Mouse (Mus musculus) forebrain, embryonic 10.5 days (tissue): ENCODE measurements around the gene Adh5. TPM values are rescaled to one million over a fixed set of nuclear protein-coding genes. Genes with fewer than 3 reads are reported as not detected.

Experiments used
- DNase-seq: peaks from one replicate; pipeline ENCODE4 v3.0.0-alpha.2; 2017; ENCODE audit warnings: low spot score; ENCODE audit errors: extremely low spot score
- H3K27ac ChIP-seq: fragments of 300-500 bp; sonication (generic); 2 replicates; pipeline ENCODE4 v1.5.1; 2016; ENCODE audit warnings: mild to moderate bottlenecking
- H3K27me3 ChIP-seq: fragments of 300-500 bp; sonication (generic); 2 replicates; pipeline ENCODE4 v1.6.1; 2016; ENCODE audit warnings: mild to moderate bottlenecking; ENCODE audit not compliant: poor library complexity, severe bottlenecking
- H3K36me3 ChIP-seq: fragments of 300-500 bp; sonication (generic); replicated peaks from 2 replicates; pipeline ENCODE4 v1.6.1; 2016; ENCODE audit warnings: mild to moderate bottlenecking, moderate library complexity
- H3K4me1 ChIP-seq: fragments of 300-500 bp; sonication (generic); 2 replicates; pipeline ENCODE4 v1.6.1; 2016
- H3K4me3 ChIP-seq: fragments of 300-500 bp; sonication (generic); 2 replicates; pipeline ENCODE4 v1.5.1; 2016; ENCODE audit warnings: mild to moderate bottlenecking, moderate library complexity
- H3K9me3 ChIP-seq: fragments of 300-500 bp; sonication (generic); 2 replicates; pipeline ENCODE4 v1.6.1; 2016; ENCODE audit warnings: mild to moderate bottlenecking, moderate library complexity
- WGBS: fragments of 180-500 bp; shearing (Covaris S2); methylation state at CpG from one replicate; pipeline ENCODE4 v1.1.7; 2016; 5-methylcytosine and 5-hydroxymethylcytosine counted together
- polyA plus RNA-seq: library from polyadenylated mRNA; unstranded; fragments of >200 nt; fragmentation: Nextera tagmentation; extraction: Ambion mirVana; gene quantifications from 2 replicates; pipeline ENCODE4 v1.2.1, GENCODE M21; 2016

Adh5 gene
- 276 and 281 TPM in 2 replicates for polyA plus RNA-seq

DNA sequence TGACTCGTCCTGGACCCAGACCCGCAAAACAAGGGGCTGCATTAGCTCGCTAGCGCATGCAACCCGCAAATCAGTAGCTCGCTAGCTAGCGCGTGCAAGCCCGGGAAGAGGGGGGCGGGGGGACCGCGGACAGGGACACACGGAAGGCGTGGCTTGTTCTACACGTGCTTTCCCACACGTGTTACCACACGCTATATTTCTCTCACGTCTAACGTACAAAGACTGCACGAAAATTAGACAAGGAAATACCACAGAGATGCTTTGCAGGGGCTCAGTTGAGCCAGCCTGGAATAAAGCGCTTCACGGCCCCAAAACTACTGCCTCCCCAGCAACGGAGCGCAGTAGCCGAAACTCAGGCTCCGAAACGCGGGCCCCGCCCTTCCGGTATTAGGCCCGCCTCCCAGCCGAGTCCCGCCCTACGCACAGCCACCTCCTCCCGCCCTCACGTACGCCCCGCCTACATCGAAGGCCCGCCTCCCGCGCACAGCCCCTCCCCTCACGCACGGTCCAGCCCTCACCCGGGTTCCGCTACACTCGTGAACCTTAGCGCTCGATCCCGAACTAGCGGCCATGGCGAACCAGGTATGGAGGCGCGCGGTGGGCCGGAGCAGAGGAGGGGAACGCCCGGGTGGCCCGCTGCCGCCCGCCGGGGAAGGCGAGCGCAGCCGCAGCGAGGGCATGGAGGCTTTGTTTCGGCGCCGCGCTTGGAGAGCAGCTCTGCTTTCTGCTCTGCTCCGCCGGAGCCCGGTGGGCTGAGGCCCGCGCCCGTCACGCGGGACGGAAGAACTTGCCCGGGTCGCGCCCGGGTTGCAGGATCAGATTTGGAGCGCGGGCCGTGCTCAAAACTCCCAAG is at the start of gene Adh5:
TSS of gene Adh5 (plus strand) at position 482 of the 853 bp plus-strand sequence.
- peak; percentile 96 for DNase-seq

DNA sequence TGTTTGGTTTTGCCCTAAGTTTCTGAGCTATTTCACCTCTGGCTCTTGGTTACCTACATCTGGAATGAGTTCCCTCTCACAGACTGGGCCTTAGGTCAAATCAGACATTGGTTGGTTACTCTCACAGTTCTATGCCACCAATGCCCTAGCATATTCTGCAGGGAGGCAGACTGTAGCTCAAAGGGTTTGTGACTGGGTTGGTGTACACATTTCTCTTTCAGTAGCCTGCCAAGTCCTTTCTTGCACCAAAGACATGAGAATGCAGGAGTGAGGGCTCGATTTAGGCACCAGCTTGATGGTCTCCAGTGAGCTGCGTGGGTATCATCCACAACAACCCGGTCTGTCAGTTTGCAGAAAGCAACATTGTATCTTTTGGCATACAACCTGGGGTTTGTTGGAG is 38.0 kb upstream of the Adh5 start:
- WGBS = 84% methylated on average over 3 of the region's 3 CpGs
- H3K9me3 ChIP-seq = no peaks in the 10 kb centered on the region
- no peaks in the 10 kb centered on the region for H3K27me3 ChIP-seq
- no peaks in the 10 kb centered on the region for H3K4me1 ChIP-seq
- H3K4me3 ChIP-seq = no peak overlapping the region
- no peak overlapping the region for H3K27ac ChIP-seq
- DNase-seq = no peak
- no peaks in the 10 kb centered on the region for H3K36me3 ChIP-seq

More for the DNA sequence above, at the start of gene Adh5:
- Histone ChIP-seq H3K4me3 (peak within 1 kb of the TSS; percentile 70), H3K9me3 (no peaks in the 10 kb centered on the region), H3K36me3 (peaks cover 30% of the 10 kb centered on the region), H3K27ac (peak within 1 kb of the TSS; percentile 95), H3K4me1 (peaks cover 28% of the 10 kb centered on the region), H3K27me3 (no peaks in the 10 kb centered on the region)
- under 1% methylated on average over 86 of the region's 86 CpGs for WGBS

DNA sequence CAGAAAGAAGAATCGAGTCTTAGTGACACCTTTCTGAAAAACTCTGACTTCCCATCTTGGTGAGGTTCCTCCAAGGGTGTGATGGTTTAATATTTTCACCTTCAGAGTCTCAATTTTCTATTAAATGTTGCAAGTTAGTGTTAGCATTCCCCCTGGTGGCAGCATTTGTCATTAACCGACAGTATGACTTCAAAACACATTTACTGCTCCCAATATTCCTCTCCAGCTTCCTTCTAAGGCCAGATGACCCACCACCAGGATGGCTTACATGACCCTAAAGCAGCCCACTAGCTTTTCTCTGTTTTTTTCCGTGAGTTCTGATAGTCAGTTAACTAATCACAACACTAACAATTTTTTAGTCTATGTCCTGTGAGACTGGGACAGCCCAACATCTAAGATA is 37.6 kb upstream of the Adh5 start:
- H3K27ac ChIP-seq = no peak overlapping the region
- no peak for DNase-seq
- no peak overlapping the region for H3K4me3 ChIP-seq
- H3K27me3 ChIP-seq = no peaks in the 10 kb centered on the region
- no peaks in the 10 kb centered on the region for H3K36me3 ChIP-seq
- 57% methylated on average over 3 of the region's 3 CpGs for WGBS
- no peaks in the 10 kb centered on the region for H3K9me3 ChIP-seq
- H3K4me1 ChIP-seq = no peaks in the 10 kb centered on the region

DNA sequence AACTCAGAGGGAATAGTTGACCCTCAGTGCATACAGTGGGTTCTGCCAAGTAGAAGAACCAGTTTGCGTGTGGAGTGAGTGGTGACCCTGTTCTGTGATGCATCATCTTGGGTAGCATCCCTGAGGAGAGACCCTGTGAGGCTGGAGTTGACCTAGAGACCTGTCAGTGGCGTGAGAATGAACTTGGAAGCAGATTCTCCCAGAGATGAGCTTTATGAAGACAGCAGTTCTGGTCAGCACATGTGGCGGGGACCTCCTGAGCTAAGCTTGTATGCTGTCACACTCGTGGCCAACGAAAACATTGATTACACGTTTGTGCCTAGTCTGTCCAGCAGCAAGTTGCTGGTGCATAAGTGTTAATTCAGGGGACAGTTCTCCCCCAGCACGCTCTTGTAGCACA is 37.1 kb upstream of the Adh5 start:
- no peaks in the 10 kb centered on the region for H3K9me3 ChIP-seq
- 86% methylated on average over 7 of the region's 7 CpGs for WGBS
- H3K4me1 ChIP-seq = no peaks in the 10 kb centered on the region
- H3K4me3 ChIP-seq = no peak overlapping the region
- no peaks in the 10 kb centered on the region for H3K36me3 ChIP-seq
- no peak for DNase-seq
- no peaks in the 10 kb centered on the region for H3K27me3 ChIP-seq
- H3K27ac ChIP-seq = no peak overlapping the region

DNA sequence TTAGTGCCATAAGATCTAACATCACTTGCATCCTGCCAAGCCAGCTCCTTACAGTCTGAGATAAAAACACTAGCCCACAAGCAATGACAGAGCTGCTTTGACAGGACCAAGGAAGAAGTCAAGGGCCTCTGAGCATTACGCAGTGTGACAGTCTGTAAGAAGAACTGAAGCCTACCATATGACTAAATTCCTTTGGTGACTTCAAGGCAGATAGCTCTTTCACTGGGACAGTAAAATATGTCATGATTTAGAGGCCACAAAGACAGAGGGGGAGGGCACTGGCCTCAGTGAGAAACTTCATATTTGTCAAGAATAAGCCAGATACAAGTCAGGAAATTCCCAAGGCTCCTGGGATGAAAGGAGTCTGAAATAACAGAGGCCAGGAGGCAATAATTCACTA is 35.0 kb upstream of the Adh5 start:
- no peaks in the 10 kb centered on the region for H3K36me3 ChIP-seq
- no peaks in the 10 kb centered on the region for H3K4me1 ChIP-seq
- no peaks in the 10 kb centered on the region for H3K27me3 ChIP-seq
- no peak for DNase-seq
- H3K27ac ChIP-seq = no peak overlapping the region
- no peak overlapping the region for H3K4me3 ChIP-seq
- H3K9me3 ChIP-seq = no peaks in the 10 kb centered on the region
- WGBS = 89% methylated on average over 1 of the region's 1 CpGs

DNA sequence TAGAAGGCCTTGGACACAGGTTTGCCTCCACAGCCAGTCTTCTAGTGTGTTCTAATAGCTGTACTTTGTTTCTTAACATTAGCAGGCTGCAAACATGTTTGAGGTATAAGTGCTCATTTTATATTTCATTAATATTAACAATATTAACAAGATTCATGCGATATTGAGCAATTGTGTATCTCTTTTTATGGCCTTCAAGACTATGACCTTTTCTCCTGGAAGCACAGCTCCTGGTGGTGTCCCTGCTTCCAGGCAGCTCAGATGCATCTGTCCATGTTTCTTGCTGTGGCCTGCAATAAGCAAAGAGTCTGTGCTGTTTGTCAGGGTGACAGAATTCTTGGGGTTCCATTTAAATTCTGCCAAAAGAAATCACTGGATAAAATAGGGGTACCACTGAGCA is 33.3 kb upstream of the Adh5 start:
- no peaks in the 10 kb centered on the region for H3K9me3 ChIP-seq
- no peak overlapping the region for H3K4me3 ChIP-seq
- WGBS = 84% methylated on average over 1 of the region's 1 CpGs
- H3K4me1 ChIP-seq = no peaks in the 10 kb centered on the region
- H3K27me3 ChIP-seq = no peaks in the 10 kb centered on the region
- DNase-seq = no peak
- H3K27ac ChIP-seq = no peak overlapping the region
- H3K36me3 ChIP-seq = no peaks in the 10 kb centered on the region

DNA sequence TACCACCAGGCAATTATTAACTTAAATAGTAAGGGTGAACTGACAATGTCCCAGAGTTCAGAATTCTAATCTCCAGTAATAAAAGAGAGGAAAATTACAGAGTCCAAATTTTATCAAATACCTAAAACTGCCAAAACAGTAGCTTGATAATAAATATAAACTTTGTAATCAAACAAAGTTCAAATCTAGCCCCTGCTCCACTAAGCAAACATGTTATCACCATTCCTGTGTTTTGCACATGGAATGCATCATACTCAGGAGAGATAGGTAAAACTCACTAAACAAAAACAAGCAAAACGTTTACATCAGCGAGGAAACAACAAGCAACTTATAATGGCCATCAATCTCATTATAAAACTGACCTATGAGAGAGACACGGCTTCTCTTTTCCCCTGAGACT is 32.7 kb upstream of the Adh5 start:
- WGBS = 78% methylated on average over 3 of the region's 3 CpGs
- Histone ChIP-seq H3K27ac (no peak overlapping the region), H3K4me1 (no peaks in the 10 kb centered on the region), H3K4me3 (no peak overlapping the region), H3K27me3 (no peaks in the 10 kb centered on the region), H3K36me3 (no peaks in the 10 kb centered on the region), H3K9me3 (no peaks in the 10 kb centered on the region)
- DNase-seq = no peak

DNA sequence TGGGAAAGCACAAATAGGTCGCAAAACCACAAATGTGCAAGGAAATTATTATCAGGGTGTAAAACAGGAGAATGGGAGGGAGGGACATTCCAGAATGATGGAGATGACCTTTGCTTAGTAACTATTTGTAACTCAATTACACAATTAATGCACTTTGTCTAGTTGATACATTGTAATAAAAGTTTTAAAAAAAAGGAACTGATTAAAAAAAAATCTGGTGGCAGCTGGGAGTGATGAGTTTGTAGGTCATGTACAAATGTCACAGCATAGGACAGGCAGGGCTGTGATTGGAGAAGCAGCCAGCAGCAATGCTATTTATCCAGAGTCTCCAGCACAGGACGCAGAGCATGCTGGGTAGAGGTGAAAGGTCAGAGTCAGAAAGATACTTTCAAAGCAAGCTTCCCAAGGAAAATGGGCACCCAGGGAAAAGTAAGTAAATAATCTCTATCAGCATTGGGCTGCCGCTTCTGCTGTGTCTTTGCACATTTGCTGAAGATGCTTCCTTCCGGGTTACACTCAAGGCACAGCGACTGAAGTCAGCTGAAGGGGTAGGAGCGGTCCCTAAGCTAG is 27.7 kb upstream of the Adh5 start, which contains the start of gene Adh4:
TSS of gene Adh4 (plus strand) at position 346 of the 570 bp plus-strand sequence.
- no peak within 1 kb of the TSS for H3K4me3 ChIP-seq
- H3K4me1 ChIP-seq = no peaks in the 10 kb centered on the region
- no peaks in the 10 kb centered on the region for H3K9me3 ChIP-seq
- no peaks in the 10 kb centered on the region for H3K27me3 ChIP-seq
- no peak for DNase-seq
- H3K27ac ChIP-seq = no peak within 1 kb of the TSS
- no peaks in the 10 kb centered on the region for H3K36me3 ChIP-seq
- 85% methylated on average over 6 of the region's 6 CpGs for WGBS

DNA sequence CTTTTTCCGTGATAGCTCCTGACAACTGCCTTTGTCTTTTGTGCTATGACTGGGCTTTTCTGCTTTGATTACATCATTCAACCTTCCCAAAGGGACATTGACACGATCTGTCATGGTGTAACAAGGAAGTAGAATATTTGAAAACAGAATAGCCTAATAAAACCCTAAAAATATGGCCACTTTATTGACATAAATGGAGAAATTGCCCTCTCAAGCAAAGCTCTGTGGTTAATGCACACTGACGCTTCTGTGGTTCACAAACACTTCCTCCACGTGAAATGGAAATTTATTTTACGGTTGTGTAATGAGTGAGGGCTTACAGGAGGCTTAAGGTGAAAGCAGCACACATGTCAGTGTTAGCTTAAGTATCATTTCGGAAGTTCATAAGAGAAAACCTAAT is 23.5 kb upstream of the Adh5 start:
- Histone ChIP-seq H3K36me3 (no peaks in the 10 kb centered on the region), H3K4me1 (no peaks in the 10 kb centered on the region), H3K27me3 (no peaks in the 10 kb centered on the region), H3K27ac (no peak overlapping the region), H3K9me3 (no peaks in the 10 kb centered on the region), H3K4me3 (no peak overlapping the region)
- no peak for DNase-seq
- WGBS = 88% methylated on average over 6 of the region's 6 CpGs

DNA sequence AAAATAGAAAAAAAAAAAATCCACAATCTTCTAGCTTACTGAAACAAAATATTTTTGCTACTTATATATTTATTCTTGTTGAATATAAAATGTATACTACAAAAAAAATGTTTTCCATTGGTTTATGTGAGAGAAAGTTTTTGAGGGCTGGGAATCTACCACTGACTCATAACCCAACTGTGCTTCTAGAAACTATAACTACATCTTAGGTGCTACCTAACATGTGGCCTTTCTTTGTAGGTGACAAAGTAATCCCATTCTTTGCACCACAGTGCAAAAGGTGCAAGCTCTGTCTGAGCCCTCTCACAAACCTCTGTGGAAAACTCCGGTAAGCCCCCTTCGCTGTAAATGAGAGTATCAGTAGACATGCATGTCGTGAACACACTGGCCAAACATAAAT is 22.5 kb upstream of the Adh5 start:
- WGBS = 92% methylated on average over 3 of the region's 3 CpGs
- Histone ChIP-seq H3K27me3 (no peaks in the 10 kb centered on the region), H3K36me3 (no peaks in the 10 kb centered on the region), H3K4me3 (no peak overlapping the region), H3K27ac (no peak overlapping the region), H3K9me3 (no peaks in the 10 kb centered on the region), H3K4me1 (no peaks in the 10 kb centered on the region)
- DNase-seq = no peak

DNA sequence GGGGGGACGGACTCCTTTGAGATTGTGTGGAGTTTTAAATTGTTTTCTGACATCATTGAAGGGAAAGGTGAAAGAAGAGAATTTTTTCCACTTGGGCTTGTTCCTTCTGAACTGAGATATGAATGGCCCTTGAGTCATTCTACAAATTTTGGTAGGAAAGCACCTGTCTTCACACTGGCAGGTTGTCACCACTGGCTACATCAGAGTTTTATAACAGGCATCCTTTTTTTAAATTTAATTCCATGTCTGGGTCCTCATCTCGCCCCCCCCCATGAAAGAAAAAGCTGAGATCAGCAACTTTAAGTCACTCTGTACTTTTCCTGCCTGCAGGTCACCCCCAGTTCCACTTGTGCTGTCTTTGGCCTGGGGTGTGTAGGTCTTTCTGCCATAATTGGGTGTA is 19.2 kb upstream of the Adh5 start:
- DNase-seq = no peak
- Histone ChIP-seq H3K9me3 (no peaks in the 10 kb centered on the region), H3K36me3 (no peaks in the 10 kb centered on the region), H3K4me3 (no peak overlapping the region), H3K4me1 (no peaks in the 10 kb centered on the region), H3K27me3 (no peaks in the 10 kb centered on the region), H3K27ac (no peak overlapping the region)
- 76% methylated on average over 2 of the region's 2 CpGs for WGBS

DNA sequence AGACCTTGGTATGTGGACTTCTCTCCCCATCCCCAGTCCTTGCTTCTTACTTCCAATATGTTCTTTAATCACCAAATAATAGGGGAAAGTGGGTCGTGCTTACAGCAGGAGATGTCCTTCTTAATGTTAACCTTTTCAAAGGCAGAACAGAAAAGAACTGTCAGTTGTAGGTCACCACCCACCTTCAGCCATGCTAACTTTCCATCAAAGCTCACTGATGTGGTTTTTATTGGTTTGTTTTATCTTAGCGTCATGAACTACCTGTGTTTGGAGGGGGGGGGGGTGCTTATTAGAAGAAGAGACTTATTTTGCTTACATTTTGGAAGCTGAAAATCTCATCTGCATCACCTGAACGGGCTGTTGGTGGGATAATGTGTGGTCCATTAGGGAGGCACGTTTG is 18.6 kb upstream of the Adh5 start:
- DNase-seq = no peak
- H3K27me3 ChIP-seq = no peaks in the 10 kb centered on the region
- 78% methylated on average over 4 of the region's 4 CpGs for WGBS
- no peak overlapping the region for H3K4me3 ChIP-seq
- H3K36me3 ChIP-seq = no peaks in the 10 kb centered on the region
- H3K27ac ChIP-seq = no peak overlapping the region
- H3K9me3 ChIP-seq = no peaks in the 10 kb centered on the region
- no peaks in the 10 kb centered on the region for H3K4me1 ChIP-seq

DNA sequence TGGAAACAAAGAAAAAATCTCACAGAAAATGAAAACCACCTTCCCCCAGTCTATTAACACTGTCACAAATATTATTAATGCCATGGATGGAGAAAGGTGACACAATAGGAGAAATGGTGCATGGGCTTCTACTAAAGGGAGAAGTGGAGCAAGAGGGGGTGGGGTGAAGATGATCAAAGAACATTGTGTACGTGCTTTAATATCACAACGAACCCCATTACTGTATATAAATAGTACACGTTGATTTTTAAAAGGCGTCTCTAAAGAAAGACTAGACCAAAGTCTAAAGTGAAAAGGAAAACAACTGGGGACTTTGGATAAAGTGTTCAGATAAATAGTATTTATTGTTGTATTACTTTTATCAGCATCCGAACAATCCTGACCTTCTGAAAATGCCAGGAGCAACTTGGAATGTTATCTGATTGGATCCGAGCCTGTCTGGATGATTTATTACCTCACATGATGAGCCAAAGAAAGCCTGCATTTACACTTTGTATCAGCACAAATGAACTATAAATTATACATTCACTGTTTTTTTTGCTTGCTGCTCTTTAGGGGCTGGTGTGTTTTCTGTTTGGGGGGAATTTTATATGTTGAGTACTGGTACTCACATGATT is 12.4 kb upstream of the Adh5 start:
- Histone ChIP-seq H3K27me3 (no peaks in the 10 kb centered on the region), H3K4me3 (no peak overlapping the region), H3K9me3 (no peaks in the 10 kb centered on the region), H3K36me3 (no peaks in the 10 kb centered on the region), H3K4me1 (no peaks in the 10 kb centered on the region), H3K27ac (no peak overlapping the region)
- DNase-seq = no peak
- 91% methylated on average over 6 of the region's 6 CpGs for WGBS
